Mouse (Mus musculus) intestine, postnatal 0 days (tissue): Measurements from ENCODE around the gene Sfxn5. TPM values are rescaled to one million over a fixed set of nuclear protein-coding genes. Genes with fewer than 3 reads are reported as not detected.

ENCODE experiments used
- ATAC-seq: fragments of 200-750 bp; cut with Nextera tagmentation; 2 replicates; pipeline ENCODE4 v1.8.0; 2017; ENCODE audit warnings: mild to moderate bottlenecking, moderate TSS enrichment, moderate library complexity
- H3K27ac ChIP-seq: fragments of 300-500 bp; sonication (generic); 2 replicates; pipeline ENCODE4 v1.5.1; 2014; ENCODE audit warnings: mild to moderate bottlenecking, low read depth, low read length, moderate library complexity
- H3K27me3 ChIP-seq: fragments of 300-500 bp; sonication (generic); replicated peaks from 2 replicates; pipeline ENCODE4 v1.6.1; 2014; ENCODE audit warnings: low read length, mixed read lengths; ENCODE audit not compliant: control insufficient read depth, insufficient read depth
- H3K36me3 ChIP-seq: fragments of 300-500 bp; sonication (generic); 2 replicates; pipeline ENCODE4 v1.6.1; 2014; ENCODE audit warnings: mild to moderate bottlenecking, moderate library complexity; ENCODE audit not compliant: control insufficient read depth, insufficient read depth
- H3K4me1 ChIP-seq: fragments of 300-500 bp; sonication (generic); replicated peaks from 2 replicates; pipeline ENCODE4 v1.6.1; 2014; ENCODE audit warnings: antibody characterized with exemption, low read length, mixed read lengths; ENCODE audit not compliant: control insufficient read depth, insufficient read depth
- H3K4me2 ChIP-seq: fragments of 300-500 bp; sonication (generic); replicated peaks from 2 replicates; pipeline ENCODE4 v1.6.1; 2014; ENCODE audit warnings: low read depth, mild to moderate bottlenecking, moderate library complexity
- H3K4me3 ChIP-seq: fragments of 300-500 bp; sonication (generic); 2 replicates; pipeline ENCODE4 v1.5.1; 2014; ENCODE audit warnings: low read depth, low read length
- H3K9ac ChIP-seq: fragments of 300-500 bp; sonication (generic); 2 replicates; pipeline ENCODE4 v1.6.1; 2014; ENCODE audit warnings: mild to moderate bottlenecking, low read depth, low read length
- H3K9me3 ChIP-seq: fragments of 300-500 bp; sonication (generic); 2 replicates; pipeline ENCODE4 v1.6.1; 2016; ENCODE audit warnings: mixed run types; ENCODE audit not compliant: control insufficient read depth
- CTCF ChIP-seq: sonication (generic); IDR thresholded peaks from 2 replicates; pipeline ENCODE4 v1.5.1; 2016; ENCODE audit warnings: low read depth, mild to moderate bottlenecking, control low read depth, antibody characterized with exemption, moderate library complexity
- WGBS: fragments of 180-500 bp; shearing (Covaris S2); extraction: QIAGEN DNeasy Blood & Tissue Kit; methylation state at CpG from one replicate; pipeline ENCODE4 v1.1.7; 2014; 5-methylcytosine and 5-hydroxymethylcytosine counted together
- polyA plus RNA-seq: library from polyadenylated mRNA; unstranded; fragments of >200 nt; fragmentation: Nextera tagmentation; extraction: Ambion mirVana; gene quantifications from 2 replicates; pipeline ENCODE4 v1.2.1, GENCODE M21; 2015

The Sfxn5 gene
- polyA plus RNA-seq, 1 experiment from 2014 or later = 3.4 TPM

- Histone ChIP-seq H3K4me3 (no peak overlapping the region), H3K4me2 (no peak overlapping the region), H3K9ac (no peak overlapping the region), H3K27me3 (no peaks in the 10 kb centered on the region), H3K27ac (no peak overlapping the region), H3K9me3 (no peaks in the 10 kb centered on the region), H3K4me1 (no peaks in the 10 kb centered on the region), H3K36me3 (peaks cover 39% of the 10 kb centered on the region)
- no peak for ATAC-seq
- 75% methylated on average over 13 of the region's 13 CpGs for WGBS
- no peak for TF ChIP-seq CTCF
These were observed 8.7 kb upstream of the Sfxn5 start for GRCm38 (mm10) chr6:85341814-85342501.

GRCm38 (mm10) chr6:85340184-85340583 is 7.0 kb upstream of the Sfxn5 start:
- TF ChIP-seq CTCF = no peak
- 73% methylated on average over 12 of the region's 12 CpGs for WGBS
- H3K27ac ChIP-seq = no peak overlapping the region
- H3K4me1 ChIP-seq = no peaks in the 10 kb centered on the region
- peaks cover 46% of the 10 kb centered on the region for H3K36me3 ChIP-seq
- H3K27me3 ChIP-seq = no peaks in the 10 kb centered on the region
- no peak overlapping the region for H3K4me2 ChIP-seq
- no peaks in the 10 kb centered on the region for H3K9me3 ChIP-seq
- no peak for ATAC-seq
- H3K9ac ChIP-seq = no peak overlapping the region
- no peak overlapping the region for H3K4me3 ChIP-seq

- peak; percentile 55 for ATAC-seq
- peak; percentile 84 for TF ChIP-seq CTCF
- H3K9ac ChIP-seq = no peak overlapping the region
- no peaks in the 10 kb centered on the region for H3K27me3 ChIP-seq
- H3K9me3 ChIP-seq = no peaks in the 10 kb centered on the region
- no peak overlapping the region; the same call in 1 of the 2 replicates for H3K27ac ChIP-seq
- no peaks in the 10 kb centered on the region for H3K4me1 ChIP-seq
- H3K4me2 ChIP-seq = no peak overlapping the region
- WGBS = 75% methylated on average over 1 of the region's 1 CpGs
- H3K4me3 ChIP-seq = no peak overlapping the region
- peaks cover 43% of the 10 kb centered on the region for H3K36me3 ChIP-seq
These were observed 6.2 kb upstream of the Sfxn5 start for GRCm38 (mm10) chr6:85339273-85339901.

GRCm38 (mm10) chr6:85336944-85337343 is 3.7 kb upstream of the Sfxn5 start:
- Histone ChIP-seq H3K4me3 (no peak overlapping the region), H3K36me3 (peaks cover 31% of the 10 kb centered on the region), H3K27me3 (no peaks in the 10 kb centered on the region), H3K4me2 (no peak overlapping the region), H3K9me3 (no peaks in the 10 kb centered on the region), H3K27ac (no peak overlapping the region), H3K4me1 (peaks cover 5% of the 10 kb centered on the region; the same call in 1 of the 2 replicates), H3K9ac (no peak overlapping the region)
- ATAC-seq = no peak
- 83% methylated on average over 9 of the region's 9 CpGs for WGBS
- TF ChIP-seq CTCF = no peak

- whole genome bisulfite sequencing = 71% methylated on average over 3 of the region's 3 CpGs
- Histone ChIP-seq H3K4me1 (peaks cover 6% of the 10 kb centered on the region; the same call in 1 of the 2 replicates), H3K9me3 (no peaks in the 10 kb centered on the region), H3K4me2 (no peak overlapping the region), H3K36me3 (peaks cover 17% of the 10 kb centered on the region; the same call in 1 of the 2 replicates), H3K27ac (no peak overlapping the region), H3K4me3 (no peak overlapping the region), H3K9ac (no peak overlapping the region), H3K27me3 (no peaks in the 10 kb centered on the region)
- ATAC-seq = no peak
- TF ChIP-seq CTCF = no peak
These were observed 2.1 kb upstream of the Sfxn5 start for GRCm38 (mm10) chr6:85335352-85335751.

GRCm38 (mm10) chr6:85334851-85335250 is 1.6 kb upstream of the Sfxn5 start:
- H3K9ac ChIP-seq = no peak overlapping the region
- peaks cover 6% of the 10 kb centered on the region; the same call in 1 of the 2 replicates for H3K4me1 ChIP-seq
- no peaks in the 10 kb centered on the region for H3K27me3 ChIP-seq
- H3K36me3 ChIP-seq = peaks cover 17% of the 10 kb centered on the region; the same call in 1 of the 2 replicates
- no peaks in the 10 kb centered on the region for H3K9me3 ChIP-seq
- whole genome bisulfite sequencing = 49% methylated on average over 5 of the region's 5 CpGs
- no peak overlapping the region for H3K27ac ChIP-seq
- no peak overlapping the region for H3K4me3 ChIP-seq
- H3K4me2 ChIP-seq = no peak overlapping the region
- TF ChIP-seq CTCF = no peak
- ATAC-seq = no peak
